Mouse (Mus musculus): ENCODE results near the gene Gng7. TPM values are rescaled to one million over a fixed set of nuclear protein-coding genes. Genes with fewer than 3 reads are reported as not detected.

Gene Gng7
- polyA plus RNA-seq, 1 experiment from 2014 or later = 6.0 TPM

GRCm38 (mm10) chr10:80901409-80902272, 113.1 kb downstream of the Gng7 start:
- Histone ChIP-seq H3K4me3 (peak overlapping the region; percentile 95; the same call in 1 of the 2 replicates), H3K27ac (replicated peaks) (peak overlapping the region; percentile 70), H3K9me3 (replicated peaks) (no peaks in the 10 kb centered on the region), H3K36me3 (peaks cover 80% of the 10 kb centered on the region), H3K27me3 (ENCODE audit: low read depth, poor library complexity, severe bottlenecking) (no peaks in the 10 kb centered on the region), H3K4me1 (peaks cover 36% of the 10 kb centered on the region)
- WGBS = 85% methylated on average over 19 of the region's 19 CpGs
- DNase-seq (ENCODE audit: low spot score) = no peak

DNA sequence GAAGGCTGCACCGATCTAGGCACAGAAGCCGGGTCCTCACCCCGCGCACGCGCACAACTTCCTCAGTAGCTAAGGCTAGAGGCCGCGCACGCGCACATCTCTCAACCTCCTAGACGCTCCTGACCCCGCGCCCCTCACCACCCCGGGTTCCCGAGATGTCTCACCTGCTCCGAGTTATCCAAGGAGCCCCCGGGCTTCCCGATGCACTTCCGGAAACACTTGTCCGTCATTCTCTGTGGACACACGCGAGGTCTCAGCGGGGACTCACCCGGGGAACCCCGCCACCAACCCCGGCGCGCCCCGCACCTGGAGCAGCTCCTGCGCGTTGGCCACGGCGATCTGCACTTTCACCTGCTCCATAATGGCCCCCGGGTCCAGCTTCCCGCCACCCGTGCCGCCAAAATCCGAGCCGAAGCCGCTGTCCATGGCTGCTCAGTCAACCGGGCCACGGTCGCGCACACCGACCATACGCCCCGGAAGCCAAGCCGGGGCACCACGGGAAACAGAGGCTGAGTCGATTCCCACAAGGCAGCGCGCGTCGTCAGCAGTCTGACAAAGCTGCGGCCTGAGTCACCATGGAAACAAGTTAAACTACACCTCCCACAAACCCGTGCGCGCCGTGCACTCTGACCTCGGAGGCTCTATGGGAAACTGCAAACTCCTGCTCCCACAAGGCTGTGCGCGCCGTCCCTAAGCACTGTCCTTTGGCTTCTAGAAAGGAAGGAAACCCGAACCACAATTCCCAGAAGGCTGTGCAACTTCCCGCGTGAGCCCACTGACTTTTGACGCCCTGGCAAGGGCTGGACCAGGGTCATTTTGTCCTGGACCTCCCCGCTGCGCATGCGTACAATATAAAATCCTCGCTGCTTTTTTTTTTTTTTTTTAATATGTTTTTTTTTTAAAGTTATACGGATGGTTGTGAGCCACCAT, 114.2 kb downstream of the Gng7 start, which contains the start of gene Timm13:
Gene Timm13 (minus strand): TSS at position 652 of the 930 bp plus-strand sequence.
- H3K9me3 ChIP-seq (replicated peaks) = no peaks in the 10 kb centered on the region
- peak within 1 kb of the TSS; percentile 92 for H3K27ac ChIP-seq (replicated peaks)
- DNase-seq (ENCODE audit: low spot score) = peak; percentile 99
- H3K36me3 ChIP-seq = peaks cover 69% of the 10 kb centered on the region
- H3K27me3 ChIP-seq (ENCODE audit: low read depth, poor library complexity, severe bottlenecking) = no peaks in the 10 kb centered on the region
- peaks cover 36% of the 10 kb centered on the region for H3K4me1 ChIP-seq
- WGBS = under 1% methylated on average over 72 of the region's 72 CpGs
- peak within 1 kb of the TSS; percentile 95 for H3K4me3 ChIP-seq

- no peak for DNase-seq (ENCODE audit: low spot score)
- Histone ChIP-seq H3K4me3 (peak overlapping the region; percentile 95), H3K27ac (replicated peaks) (peak overlapping the region; percentile 92), H3K9me3 (replicated peaks) (no peaks in the 10 kb centered on the region), H3K27me3 (ENCODE audit: low read depth, poor library complexity, severe bottlenecking) (no peaks in the 10 kb centered on the region), H3K36me3 (peaks cover 61% of the 10 kb centered on the region), H3K4me1 (peaks cover 36% of the 10 kb centered on the region)
- WGBS = 18% methylated on average over 25 of the region's 25 CpGs
Measured at GRCm38 (mm10) chr10:80899591-80900317, 115.0 kb downstream of the Gng7 start.

GRCm38 (mm10) chr10:80899074-80899473, 115.7 kb downstream of the Gng7 start:
- Histone ChIP-seq H3K4me1 (peaks cover 36% of the 10 kb centered on the region), H3K36me3 (peaks cover 54% of the 10 kb centered on the region), H3K4me3 (peak overlapping the region; percentile 95), H3K9me3 (replicated peaks) (no peaks in the 10 kb centered on the region), H3K27me3 (ENCODE audit: low read depth, poor library complexity, severe bottlenecking) (no peaks in the 10 kb centered on the region), H3K27ac (replicated peaks) (no peak overlapping the region)
- no peak for DNase-seq (ENCODE audit: low spot score)
- 88% methylated on average over 8 of the region's 8 CpGs for WGBS

Other genes with a start within 250 kb of the Gng7 start
- 108 and 112 TPM in 2 replicates for gene Sf3a2, start 216.7 kb downstream of the Gng7 start, polyA plus RNA-seq (2016; fragmentation: Nextera tagmentation; extraction: Ambion mirVana)
- 184 and 191 TPM in 2 replicates for gene Plekhj1, start 216.3 kb downstream of the Gng7 start, polyA plus RNA-seq (2016; fragmentation: Nextera tagmentation; extraction: Ambion mirVana)
- gene Amh, start 209.7 kb downstream of the Gng7 start, polyA plus RNA-seq (2016; fragmentation: Nextera tagmentation; extraction: Ambion mirVana) = 0.07 TPM in 1 of 2 replicates, not detected in the other
- gene Jsrp1, start 201.4 kb downstream of the Gng7 start, polyA plus RNA-seq (2016; fragmentation: Nextera tagmentation; extraction: Ambion mirVana) = 0.44 and 0.71 TPM in 2 replicates
- gene Oaz1, start 188.3 kb downstream of the Gng7 start, polyA plus RNA-seq (2016; fragmentation: Nextera tagmentation; extraction: Ambion mirVana) = 2,246 and 2,347 TPM in 2 replicates
- 1.1 and 1.4 TPM in 2 replicates for gene Lingo3, start 170.9 kb downstream of the Gng7 start, polyA plus RNA-seq (2016; fragmentation: Nextera tagmentation; extraction: Ambion mirVana)
- 322 and 326 TPM in 2 replicates for gene Lsm7, start 159.7 kb downstream of the Gng7 start, polyA plus RNA-seq (2016; fragmentation: Nextera tagmentation; extraction: Ambion mirVana)
- gene Sppl2b, start 159.7 kb downstream of the Gng7 start, polyA plus RNA-seq (2016; fragmentation: Nextera tagmentation; extraction: Ambion mirVana) = 42.8 and 45.6 TPM in 2 replicates
- 0.02 and 0.09 TPM in 2 replicates for gene Tmprss9, start 143.1 kb downstream of the Gng7 start, polyA plus RNA-seq (2016; fragmentation: Nextera tagmentation; extraction: Ambion mirVana)
- 335 and 382 TPM in 2 replicates for gene Timm13, start 114.0 kb downstream of the Gng7 start, polyA plus RNA-seq (2016; fragmentation: Nextera tagmentation; extraction: Ambion mirVana)
- gene Lmnb2, start 96.7 kb downstream of the Gng7 start, polyA plus RNA-seq (2016; fragmentation: Nextera tagmentation; extraction: Ambion mirVana) = 77.9 and 84.7 TPM in 2 replicates
- gene Gadd45b, start 84.9 kb downstream of the Gng7 start, polyA plus RNA-seq (2016; fragmentation: Nextera tagmentation; extraction: Ambion mirVana) = 6.1 and 9.2 TPM in 2 replicates
- gene Diras1, start 10.7 kb upstream of the Gng7 start, polyA plus RNA-seq (2016; fragmentation: Nextera tagmentation; extraction: Ambion mirVana) = 3.0 and 6.4 TPM in 2 replicates
- 17.4 and 26.6 TPM in 2 replicates for gene Slc39a3, start 22.5 kb upstream of the Gng7 start, polyA plus RNA-seq (2016; fragmentation: Nextera tagmentation; extraction: Ambion mirVana)
- gene Sgta, start 45.2 kb upstream of the Gng7 start, polyA plus RNA-seq (2016; fragmentation: Nextera tagmentation; extraction: Ambion mirVana) = 289 and 314 TPM in 2 replicates
- 87.1 and 107 TPM in 2 replicates for gene Thop1, start 55.1 kb upstream of the Gng7 start, polyA plus RNA-seq (2016; fragmentation: Nextera tagmentation; extraction: Ambion mirVana)
- 0.35 and 0.60 TPM in 2 replicates for gene Creb3l3, start 83.9 kb upstream of the Gng7 start, polyA plus RNA-seq (2016; fragmentation: Nextera tagmentation; extraction: Ambion mirVana)
- 215 TPM in 2 replicates for gene Map2k2, start 91.0 kb upstream of the Gng7 start, polyA plus RNA-seq (2016; fragmentation: Nextera tagmentation; extraction: Ambion mirVana)
- 7.8 and 9.8 TPM in 2 replicates for gene Zbtb7a, start 120.3 kb upstream of the Gng7 start, polyA plus RNA-seq (2016; fragmentation: Nextera tagmentation; extraction: Ambion mirVana)
- gene Pias4, start 153.0 kb upstream of the Gng7 start, polyA plus RNA-seq (2016; fragmentation: Nextera tagmentation; extraction: Ambion mirVana) = 61.4 and 68.5 TPM in 2 replicates
- 528 and 571 TPM in 2 replicates for gene Eef2, start 161.7 kb upstream of the Gng7 start, polyA plus RNA-seq (2016; fragmentation: Nextera tagmentation; extraction: Ambion mirVana)
- gene Dapk3, start 168.1 kb upstream of the Gng7 start, polyA plus RNA-seq (2016; fragmentation: Nextera tagmentation; extraction: Ambion mirVana) = 52.7 and 53.3 TPM in 2 replicates
- 0.09 TPM in 1 of 2 replicates, not detected in the other for gene 4930442H23Rik, start 168.9 kb upstream of the Gng7 start, polyA plus RNA-seq (2016; fragmentation: Nextera tagmentation; extraction: Ambion mirVana)
- gene Nmrk2, start 187.1 kb upstream of the Gng7 start, polyA plus RNA-seq (2016; fragmentation: Nextera tagmentation; extraction: Ambion mirVana) = not detected in 2 replicates
- 8.7 and 17.1 TPM in 2 replicates for gene Atcay, start 215.9 kb upstream of the Gng7 start, polyA plus RNA-seq (2016; fragmentation: Nextera tagmentation; extraction: Ambion mirVana)
- 3.5 and 6.3 TPM in 2 replicates for gene Zfr2, start 218.2 kb upstream of the Gng7 start, polyA plus RNA-seq (2016; fragmentation: Nextera tagmentation; extraction: Ambion mirVana)
- gene Matk, start 238.0 kb upstream of the Gng7 start, polyA plus RNA-seq (2016; fragmentation: Nextera tagmentation; extraction: Ambion mirVana) = 3.7 and 4.2 TPM in 2 replicates